Mouse (Mus musculus) heart, postnatal 0 days (tissue): ENCODE measurements around the gene Ccdc91. TPM values are rescaled to one million over a fixed set of nuclear protein-coding genes. Genes with fewer than 3 reads are reported as not detected.

Source experiments
- ATAC-seq: fragments of 200-750 bp; cut with Nextera tagmentation; 2 replicates; pipeline ENCODE4 v1.8.0; 2017; ENCODE audit warnings: low read depth, moderate number of reproducible peaks, moderate library complexity; ENCODE audit not compliant: insufficient read depth
- DNase-seq: peaks from one replicate; pipeline ENCODE4 v3.0.0-alpha.2; 2016; ENCODE audit warnings: low spot score
- H3K27ac ChIP-seq: fragments of 300-500 bp; sonication (generic); 2 replicates; pipeline ENCODE4 v1.5.1; 2014; ENCODE audit warnings: low read depth, mild to moderate bottlenecking
- H3K27me3 ChIP-seq: fragments of 300-500 bp; sonication (generic); 2 replicates; pipeline ENCODE4 v1.6.1; 2014; ENCODE audit warnings: low read length, mixed read lengths; ENCODE audit not compliant: control insufficient read depth, insufficient read depth
- H3K36me3 ChIP-seq: fragments of 300-500 bp; sonication (generic); replicated peaks from 2 replicates; pipeline ENCODE4 v1.6.1; 2014; ENCODE audit warnings: low read length, mixed read lengths; ENCODE audit not compliant: control insufficient read depth, insufficient read depth
- H3K4me1 ChIP-seq: fragments of 300-500 bp; sonication (generic); 2 replicates; pipeline ENCODE4 v1.6.1; 2014; ENCODE audit warnings: antibody characterized with exemption; ENCODE audit not compliant: control insufficient read depth, insufficient read depth
- H3K4me2 ChIP-seq: fragments of 300-500 bp; sonication (generic); 2 replicates; pipeline ENCODE4 v1.6.1; 2014; ENCODE audit warnings: low read depth, mild to moderate bottlenecking, low read length, moderate library complexity
- H3K4me3 ChIP-seq: fragments of 300-500 bp; sonication (generic); 2 replicates; pipeline ENCODE4 v1.5.1; 2014; ENCODE audit warnings: low read depth, low read length
- H3K9ac ChIP-seq: fragments of 300-500 bp; sonication (generic); replicated peaks from 2 replicates; pipeline ENCODE4 v1.6.1; 2014; ENCODE audit warnings: low read depth, low read length, mixed read lengths
- H3K9me3 ChIP-seq: fragments of 300-500 bp; sonication (generic); replicated peaks from 2 replicates; pipeline ENCODE4 v1.6.1; 2016; ENCODE audit warnings: low read length; ENCODE audit not compliant: control insufficient read depth
- CTCF ChIP-seq: IDR thresholded peaks from 2 replicates; pipeline ENCODE4 v1.5.1; 2016; ENCODE audit warnings: antibody characterized with exemption, control low read depth, low read depth
- EP300 ChIP-seq: IDR thresholded peaks from 2 replicates; pipeline ENCODE4 v1.6.1; 2016; ENCODE audit warnings: antibody characterized with exemption, low read depth
- WGBS: fragments of 180-500 bp; shearing (Covaris S2); extraction: QIAGEN DNeasy Blood & Tissue Kit; methylation state at CpG from one replicate; pipeline ENCODE4 v1.1.7; 2014; 5-methylcytosine and 5-hydroxymethylcytosine counted together
- polyA plus RNA-seq: library from polyadenylated mRNA; unstranded; fragments of >200 nt; fragmentation: Nextera tagmentation; extraction: Ambion mirVana; gene quantifications from 2 replicates; pipeline ENCODE4 v1.2.1, GENCODE M21; 2015
- total RNA-seq: library from RNA; depleted of rRNA; stranded (reverse); fragments of >200 nt; gene quantifications from 2 replicates; pipeline ENCODE4 v1.2.3, GENCODE M21; 2014; ENCODE audit warnings: low replicate concordance; rRNA removed

Gene Ccdc91
- total and polyA plus RNA-seq, 2 experiments from 2014 or later, result 19.0 to 25.8 TPM

DNA sequence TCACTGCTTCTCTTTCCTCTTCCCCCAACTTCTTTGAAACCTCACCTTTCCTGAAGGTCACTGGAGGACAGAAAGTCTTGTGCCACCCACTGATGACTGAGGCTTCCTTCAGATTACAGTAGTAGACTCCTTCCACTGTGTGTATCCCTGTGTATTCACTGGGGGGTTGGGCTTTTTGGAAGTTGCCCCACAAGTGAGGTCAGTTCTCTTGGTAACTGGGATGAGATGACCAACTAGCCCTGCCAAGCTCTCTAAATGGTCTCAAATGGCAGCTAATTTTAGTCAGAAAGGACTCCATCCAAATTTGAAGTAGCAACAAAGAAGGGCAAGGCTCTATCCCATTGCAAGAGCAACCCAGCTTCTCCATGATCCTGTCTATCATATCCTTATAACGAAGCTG is 195.7 kb downstream of the Ccdc91 start:
- Histone ChIP-seq H3K36me3 (no peaks in the 10 kb centered on the region), H3K9me3 (no peaks in the 10 kb centered on the region), H3K27me3 (no peaks in the 10 kb centered on the region), H3K4me1 (no peaks in the 10 kb centered on the region), H3K9ac (no peak overlapping the region), H3K4me3 (no peak overlapping the region), H3K27ac (no peak overlapping the region), H3K4me2 (no peak overlapping the region)
- no peak for TF ChIP-seq EP300
- no peak for TF ChIP-seq CTCF
- DNase-seq (no peak), ATAC-seq (no peak)
- 78% methylated on average over 1 of the region's 1 CpGs for WGBS

DNA sequence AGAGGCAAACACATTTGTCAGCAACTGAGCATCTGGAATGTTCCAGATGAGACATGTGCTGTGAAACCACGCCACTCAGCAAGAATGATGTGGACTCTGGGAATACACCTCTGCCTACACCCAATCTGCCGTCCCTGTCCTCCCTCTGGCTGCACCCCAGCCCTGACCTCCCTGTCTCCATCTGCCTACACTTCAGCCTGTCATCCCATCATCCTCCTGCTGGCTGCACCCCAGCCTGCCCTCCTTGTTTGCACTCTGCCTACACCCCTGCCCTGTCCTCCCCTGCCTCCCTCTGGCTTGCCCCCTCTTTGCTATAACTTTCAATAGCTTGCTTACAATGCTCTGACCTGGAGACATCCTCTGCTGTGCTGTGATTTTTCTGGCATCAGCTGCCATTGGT is 196.9 kb downstream of the Ccdc91 start:
- no peak for ATAC-seq
- H3K27me3 ChIP-seq, result no peaks in the 10 kb centered on the region
- no peak for DNase-seq
- TF ChIP-seq EP300 (no peak), CTCF (no peak)
- H3K4me1 ChIP-seq, result no peaks in the 10 kb centered on the region
- WGBS, result 50% methylated on average over 2 of the region's 2 CpGs
- no peak overlapping the region for H3K4me2 ChIP-seq
- no peak overlapping the region for H3K9ac ChIP-seq
- no peak overlapping the region for H3K4me3 ChIP-seq
- no peaks in the 10 kb centered on the region for H3K36me3 ChIP-seq
- no peaks in the 10 kb centered on the region for H3K9me3 ChIP-seq
- H3K27ac ChIP-seq, result no peak overlapping the region

DNA sequence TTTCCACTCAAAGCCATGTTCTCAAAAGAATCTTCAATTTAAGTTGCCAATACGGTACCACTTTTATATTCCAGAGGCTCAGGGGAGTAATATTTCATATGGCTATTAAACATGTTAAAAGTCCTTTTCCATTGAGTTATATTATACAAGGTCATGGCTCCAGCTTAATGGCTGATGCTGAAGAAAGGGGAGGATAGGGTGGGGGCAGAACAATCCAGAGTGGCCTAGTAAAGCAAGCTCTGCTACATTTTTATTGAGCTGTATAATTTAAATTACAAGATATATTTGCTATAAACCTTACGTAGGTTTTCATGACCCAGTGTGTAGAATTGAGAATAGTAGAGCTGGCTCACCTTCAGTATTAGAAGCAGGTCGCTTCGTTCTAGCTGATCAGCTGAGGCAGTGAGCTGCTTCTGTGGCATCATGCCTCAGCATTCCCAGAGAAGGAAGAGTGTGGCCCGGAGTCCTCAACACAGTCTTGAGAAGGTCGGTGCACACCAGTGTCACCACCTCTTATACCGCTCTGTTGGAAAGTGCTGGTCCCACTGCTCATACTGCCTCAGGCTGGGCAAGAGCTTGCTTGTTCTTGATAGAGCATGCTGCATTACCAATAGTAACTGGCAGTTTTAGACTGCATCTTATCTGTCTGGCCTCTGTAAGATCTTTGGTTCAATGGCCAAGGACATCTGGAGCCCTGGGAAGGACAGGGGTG is 199.6 kb downstream of the Ccdc91 start:
- Histone ChIP-seq H3K4me2 (no peak overlapping the region), H3K4me3 (no peak overlapping the region), H3K9me3 (no peaks in the 10 kb centered on the region), H3K4me1 (no peaks in the 10 kb centered on the region), H3K27me3 (no peaks in the 10 kb centered on the region), H3K9ac (no peak overlapping the region), H3K27ac (no peak overlapping the region), H3K36me3 (no peaks in the 10 kb centered on the region)
- ATAC-seq (no peak), DNase-seq (no peak)
- no peak for TF ChIP-seq CTCF
- TF ChIP-seq EP300, result no peak
- 84% methylated on average over 7 of the region's 7 CpGs for WGBS

DNA sequence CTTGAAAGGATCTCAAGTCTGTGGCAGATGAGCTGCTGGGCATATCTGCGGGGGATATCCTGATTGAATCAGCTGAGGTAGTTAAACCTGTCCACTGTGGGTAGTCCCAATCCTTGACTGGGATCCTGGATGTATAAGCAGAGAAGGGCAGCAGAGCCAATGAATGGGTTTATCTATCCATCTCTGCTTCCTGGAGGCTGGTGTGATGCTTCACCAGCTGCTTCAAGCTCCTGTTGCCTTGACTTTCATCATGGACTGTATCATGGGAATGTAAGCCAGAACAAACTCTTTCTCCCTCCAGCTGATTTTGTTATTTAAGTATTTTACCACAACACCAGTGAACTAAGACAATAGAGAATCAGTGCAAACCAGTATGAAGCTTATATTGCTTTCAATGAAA is 200.6 kb downstream of the Ccdc91 start:
- DNase-seq (no peak), ATAC-seq (no peak)
- Histone ChIP-seq H3K4me2 (no peak overlapping the region), H3K4me3 (no peak overlapping the region), H3K27me3 (no peaks in the 10 kb centered on the region), H3K9me3 (no peaks in the 10 kb centered on the region), H3K27ac (no peak overlapping the region), H3K9ac (no peak overlapping the region), H3K4me1 (no peaks in the 10 kb centered on the region), H3K36me3 (no peaks in the 10 kb centered on the region)
- TF ChIP-seq EP300 (no peak), CTCF (no peak)
- WGBS, result 88% methylated on average over 1 of the region's 1 CpGs

Other genes with a start within 250 kb of the Ccdc91 start
- 0.81 TPM in 1 of 2 replicates, not detected in the other for gene Pthlh, start 211.6 kb upstream of the Ccdc91 start, total RNA-seq
- gene Pthlh, start 211.6 kb upstream of the Ccdc91 start, polyA plus RNA-seq, result 1.6 and 1.9 TPM in 2 replicates